Mouse (Mus musculus) testis, adult 2 months (tissue): ENCODE data around the gene Scand1.

Experiments used
- CTCF ChIP-seq: fragments of 200-500 bp; IDR thresholded peaks from 2 replicates; pipeline ENCODE4 v1.5.1; 2012; ENCODE audit warnings: low read depth, mild to moderate bottlenecking, inconsistent platforms, low read length, moderate library complexity; ENCODE audit not compliant: control insufficient read depth, insufficient read depth, insufficient replicate concordance
- POLR2A ChIP-seq: fragments of 200-500 bp; IDR thresholded peaks from 2 replicates; pipeline ENCODE4 v1.6.1; 2012; ENCODE audit warnings: low read depth, mild to moderate bottlenecking, inconsistent platforms, low read length, moderate library complexity; ENCODE audit not compliant: control insufficient read depth

GRCm38 (mm10) chr2:156298458-156298857 is 14.0 kb downstream of the Scand1 start:
- no peak for TF ChIP-seq CTCF
- no peak for TF ChIP-seq POLR2A
